Mouse (Mus musculus): ENCODE measurements around the gene Ube4a. TPM values are rescaled to one million over a fixed set of nuclear protein-coding genes. Genes with fewer than 3 reads are reported as not detected.

Gene Ube4a
- polyA plus RNA-seq, 1 experiment: 13.3 TPM

GRCm38 (mm10) chr9:44905620-44906019 lies 59.8 kb downstream of the Ube4a start:
- no peaks in the 10 kb centered on the region for H3K27me3 ChIP-seq (ENCODE audit: control insufficient read depth, insufficient read depth, insufficient read length)
- peak overlapping the region; percentile 1 for H3K4me3 ChIP-seq
- TF ChIP-seq E2F4 (IDR thresholded peaks at IDR 0.05; ENCODE audit: insufficient read depth) (no peak), SRF (IDR thresholded peaks at IDR 0.05; ENCODE audit: control insufficient read depth, insufficient read length, low read depth) (no peak), CEBPB (IDR thresholded peaks at IDR 0.05; ENCODE audit: insufficient read depth, poor library complexity, severe bottlenecking) (no peak), TCF12 (IDR thresholded peaks at IDR 0.05; ENCODE audit: insufficient read depth, poor library complexity, severe bottlenecking) (no peak), MAX (IDR thresholded peaks at IDR 0.05; ENCODE audit: low read depth) (no peak), POLR2AphosphoS2 (IDR thresholded peaks at IDR 0.05; ENCODE audit: insufficient read length, low read depth) (no peak)
- H3K36me3 ChIP-seq (ENCODE audit: control insufficient read depth, insufficient read depth): peaks cover 4% of the 10 kb centered on the region
- H3K4me2 ChIP-seq (ENCODE audit: low read depth): peak overlapping the region; percentile 81
- no peaks in the 10 kb centered on the region for H3K79me2 ChIP-seq (ENCODE audit: control insufficient read depth, insufficient read depth)
- no peak overlapping the region for H3ac ChIP-seq (ENCODE audit: control insufficient read depth, insufficient read length)

- H3K27me3 ChIP-seq (ENCODE audit: control insufficient read depth, insufficient read depth, insufficient read length): no peaks in the 10 kb centered on the region
- no peaks in the 10 kb centered on the region for H3K79me2 ChIP-seq (ENCODE audit: control insufficient read depth, insufficient read depth)
- no peak for TF ChIP-seq REST (IDR thresholded peaks at IDR 0.05; ENCODE audit: insufficient read depth, insufficient read length)
- no peak for TF ChIP-seq POLR2A (IDR thresholded peaks at IDR 0.05; ENCODE audit: insufficient read length, low read depth)
- no peak for TF ChIP-seq MAX (IDR thresholded peaks at IDR 0.05; ENCODE audit: low read depth)
- TF ChIP-seq TCF12 (IDR thresholded peaks at IDR 0.05; ENCODE audit: insufficient read depth, poor library complexity, severe bottlenecking): no peak
- TF ChIP-seq CEBPB (IDR thresholded peaks at IDR 0.05; ENCODE audit: insufficient read depth, poor library complexity, severe bottlenecking): peak; percentile 92
Measured at GRCm38 (mm10) chr9:44904964-44905363, 60.4 kb downstream of the Ube4a start.

DNA sequence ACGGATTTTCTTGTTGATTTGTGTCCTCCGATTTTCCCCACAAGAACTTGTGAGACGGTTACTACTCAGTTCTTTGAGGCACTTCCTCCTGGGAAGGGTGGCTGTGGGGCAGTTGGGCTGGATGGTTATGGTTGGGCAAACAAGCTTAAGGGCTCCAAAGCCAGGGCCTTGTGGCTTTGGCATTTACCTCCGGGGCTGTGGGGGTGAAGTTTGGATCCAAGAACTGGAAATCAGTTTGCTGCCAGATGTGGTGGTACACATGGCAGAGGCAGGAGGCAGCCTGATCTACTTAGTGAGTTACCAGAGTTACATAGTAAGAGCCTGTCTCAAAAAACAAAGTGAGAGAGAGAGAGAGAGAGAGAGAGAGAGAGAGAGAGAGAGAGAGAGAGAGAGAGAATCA lies 61.5 kb downstream of the Ube4a start:
- no peaks in the 10 kb centered on the region for H3K27me3 ChIP-seq (ENCODE audit: control insufficient read depth, insufficient read depth, insufficient read length)
- no peak overlapping the region for H3K4me3 ChIP-seq
- no peaks in the 10 kb centered on the region for H3K79me2 ChIP-seq (ENCODE audit: control insufficient read depth, insufficient read depth)
- no peak overlapping the region for H3ac ChIP-seq (ENCODE audit: control insufficient read depth, insufficient read length)
- H3K36me3 ChIP-seq (ENCODE audit: control insufficient read depth, insufficient read depth): no peaks in the 10 kb centered on the region
- H3K4me2 ChIP-seq (ENCODE audit: low read depth): no peak overlapping the region
- TF ChIP-seq POLR2AphosphoS2 (IDR thresholded peaks at IDR 0.05; ENCODE audit: insufficient read length, low read depth): no peak

More at GRCm38 (mm10) chr9:44904964-44905363, 60.4 kb downstream of the Ube4a start:
- H3ac ChIP-seq (ENCODE audit: control insufficient read depth, insufficient read length): no peak overlapping the region
- no peak overlapping the region for H3K4me3 ChIP-seq
- H3K36me3 ChIP-seq (ENCODE audit: control insufficient read depth, insufficient read depth): no peaks in the 10 kb centered on the region
- H3K4me2 ChIP-seq (ENCODE audit: low read depth): peak overlapping the region; percentile 81

GRCm38 (mm10) chr9:44900402-44900801 lies 65.0 kb downstream of the Ube4a start:
- Histone ChIP-seq H3K4me2 (ENCODE audit: low read depth) (no peak overlapping the region), H3ac (ENCODE audit: control insufficient read depth, insufficient read length) (no peak overlapping the region), H3K4me3 (no peak overlapping the region), H3K79me2 (ENCODE audit: control insufficient read depth, insufficient read depth) (no peaks in the 10 kb centered on the region), H3K36me3 (ENCODE audit: control insufficient read depth, insufficient read depth) (no peaks in the 10 kb centered on the region), H3K27me3 (ENCODE audit: control insufficient read depth, insufficient read depth, insufficient read length) (no peaks in the 10 kb centered on the region)
- TF ChIP-seq MYOD1 (IDR thresholded peaks at IDR 0.05; ENCODE audit: control insufficient read depth in 1 of 3, insufficient read length in 2 of 3, low read depth in 2 of 3): no peak
- TF ChIP-seq REST (IDR thresholded peaks at IDR 0.05; ENCODE audit: insufficient read depth, insufficient read length): no peak
- TF ChIP-seq SRF (IDR thresholded peaks at IDR 0.05; ENCODE audit: control insufficient read depth, insufficient read length, low read depth): no peak
- no peak for TF ChIP-seq POLR2AphosphoS2 (IDR thresholded peaks at IDR 0.05; ENCODE audit: insufficient read length, low read depth)

DNA sequence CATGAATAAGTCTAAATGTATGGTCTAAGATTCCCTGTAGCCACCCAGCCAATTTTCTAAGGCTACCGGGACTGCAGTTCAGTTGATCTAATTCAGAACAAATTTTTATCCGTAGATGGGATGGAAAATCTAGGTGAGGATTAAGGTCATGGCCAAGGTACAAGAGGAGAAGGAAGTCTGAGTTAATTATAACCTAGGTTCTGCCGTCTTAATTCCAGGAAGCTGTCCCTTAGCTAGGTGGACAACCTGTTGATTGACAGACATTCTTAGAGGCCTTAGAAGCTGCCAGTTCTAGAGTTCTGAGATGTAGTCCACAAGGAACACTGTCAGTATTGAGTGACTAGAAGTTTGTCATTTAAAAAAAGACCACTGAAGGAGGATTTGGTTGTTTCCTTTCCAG lies 65.7 kb downstream of the Ube4a start:
- TF ChIP-seq POLR2A (IDR thresholded peaks at IDR 0.05; ENCODE audit: insufficient read length, low read depth) (no peak), MYOG (IDR thresholded peaks at IDR 0.05; ENCODE audit: control insufficient read depth in 1 of 3, insufficient read depth in 1 of 3, insufficient read length in 2 of 3, low read depth in 2 of 3) (no peak), CEBPB (IDR thresholded peaks at IDR 0.05; ENCODE audit: insufficient read depth, poor library complexity, severe bottlenecking) (no peak), E2F4 (IDR thresholded peaks at IDR 0.05; ENCODE audit: insufficient read depth) (no peak), TCF12 (IDR thresholded peaks at IDR 0.05; ENCODE audit: insufficient read depth, poor library complexity, severe bottlenecking) (no peak), POLR2AphosphoS2 (IDR thresholded peaks at IDR 0.05; ENCODE audit: insufficient read length, low read depth) (no peak), MAX (IDR thresholded peaks at IDR 0.05; ENCODE audit: low read depth) (no peak), SRF (IDR thresholded peaks at IDR 0.05; ENCODE audit: control insufficient read depth, insufficient read length, low read depth) (no peak), USF1 (IDR thresholded peaks at IDR 0.05; ENCODE audit: low read depth) (no peak), MYOD1 (IDR thresholded peaks at IDR 0.05; ENCODE audit: control insufficient read depth in 1 of 3, insufficient read length in 2 of 3, low read depth in 2 of 3) (no peak), TCF3 (IDR thresholded peaks at IDR 0.05; ENCODE audit: insufficient read length, low read depth) (no peak), REST (IDR thresholded peaks at IDR 0.05; ENCODE audit: insufficient read depth, insufficient read length) (no peak)
- Histone ChIP-seq H3K79me2 (ENCODE audit: control insufficient read depth, insufficient read depth) (no peaks in the 10 kb centered on the region), H3K36me3 (ENCODE audit: control insufficient read depth, insufficient read depth) (no peaks in the 10 kb centered on the region), H3K27me3 (ENCODE audit: control insufficient read depth, insufficient read depth, insufficient read length) (no peaks in the 10 kb centered on the region), H3ac (ENCODE audit: control insufficient read depth, insufficient read length) (no peak overlapping the region), H3K4me2 (ENCODE audit: low read depth) (no peak overlapping the region), H3K4me3 (no peak overlapping the region)

DNA sequence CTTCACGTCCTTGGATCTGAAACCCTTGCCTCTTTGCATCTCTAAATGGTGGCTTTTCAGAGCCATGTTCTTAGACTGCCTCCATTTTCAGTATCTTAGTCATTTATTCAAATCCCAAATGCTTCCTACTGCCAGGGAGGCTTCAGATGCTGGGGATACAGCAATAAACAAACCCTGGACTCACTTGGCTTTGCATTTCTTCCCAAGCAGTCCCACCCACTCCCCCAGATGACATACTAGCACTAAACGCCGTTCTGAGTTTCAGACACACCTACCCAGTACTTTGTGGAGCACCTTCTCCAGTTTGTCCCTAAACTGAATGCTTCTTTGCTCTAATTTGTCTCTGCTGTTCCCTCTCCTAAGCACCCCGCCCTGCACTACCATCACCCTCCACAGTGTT lies 68.4 kb downstream of the Ube4a start:
- Histone ChIP-seq H3K27me3 (ENCODE audit: control insufficient read depth, insufficient read depth, insufficient read length) (no peaks in the 10 kb centered on the region), H3K4me3 (no peak overlapping the region), H3K36me3 (ENCODE audit: control insufficient read depth, insufficient read depth) (no peaks in the 10 kb centered on the region), H3K79me2 (ENCODE audit: control insufficient read depth, insufficient read depth) (no peaks in the 10 kb centered on the region), H3K4me2 (ENCODE audit: low read depth) (no peak overlapping the region), H3ac (ENCODE audit: control insufficient read depth, insufficient read length) (no peak overlapping the region)
- no peak for TF ChIP-seq MYOG (IDR thresholded peaks at IDR 0.05; ENCODE audit: control insufficient read depth in 1 of 3, insufficient read depth in 1 of 3, insufficient read length in 2 of 3, low read depth in 2 of 3)
- TF ChIP-seq E2F4 (IDR thresholded peaks at IDR 0.05; ENCODE audit: insufficient read depth): no peak
- no peak for TF ChIP-seq REST (IDR thresholded peaks at IDR 0.05; ENCODE audit: insufficient read depth, insufficient read length)
- TF ChIP-seq MYOD1 (IDR thresholded peaks at IDR 0.05; ENCODE audit: control insufficient read depth in 1 of 3, insufficient read length in 2 of 3, low read depth in 2 of 3): no peak
- TF ChIP-seq POLR2AphosphoS2 (IDR thresholded peaks at IDR 0.05; ENCODE audit: insufficient read length, low read depth): no peak
- TF ChIP-seq MAX (IDR thresholded peaks at IDR 0.05; ENCODE audit: low read depth): no peak
- no peak for TF ChIP-seq TCF12 (IDR thresholded peaks at IDR 0.05; ENCODE audit: insufficient read depth, poor library complexity, severe bottlenecking)
- no peak for TF ChIP-seq SRF (IDR thresholded peaks at IDR 0.05; ENCODE audit: control insufficient read depth, insufficient read length, low read depth)
- no peak for TF ChIP-seq POLR2A (IDR thresholded peaks at IDR 0.05; ENCODE audit: insufficient read length, low read depth)
- TF ChIP-seq TCF3 (IDR thresholded peaks at IDR 0.05; ENCODE audit: insufficient read length, low read depth): no peak
- TF ChIP-seq USF1 (IDR thresholded peaks at IDR 0.05; ENCODE audit: low read depth): no peak
- TF ChIP-seq CEBPB (IDR thresholded peaks at IDR 0.05; ENCODE audit: insufficient read depth, poor library complexity, severe bottlenecking): no peak

All from myocyte (in vitro differentiated cells).